Mouse (Mus musculus) frontal cortex, adult (tissue): ENCODE results near the gene Cx3cr1.

Source experiments
- ATAC-seq: cut with Nextera tagmentation; 2 replicates; pipeline ENCODE4 v1.9.2; 2017; ENCODE audit warnings: mild to moderate bottlenecking, moderate library complexity, mixed read lengths; ENCODE audit not compliant: low TSS enrichment

Gene Cx3cr1

DNA sequence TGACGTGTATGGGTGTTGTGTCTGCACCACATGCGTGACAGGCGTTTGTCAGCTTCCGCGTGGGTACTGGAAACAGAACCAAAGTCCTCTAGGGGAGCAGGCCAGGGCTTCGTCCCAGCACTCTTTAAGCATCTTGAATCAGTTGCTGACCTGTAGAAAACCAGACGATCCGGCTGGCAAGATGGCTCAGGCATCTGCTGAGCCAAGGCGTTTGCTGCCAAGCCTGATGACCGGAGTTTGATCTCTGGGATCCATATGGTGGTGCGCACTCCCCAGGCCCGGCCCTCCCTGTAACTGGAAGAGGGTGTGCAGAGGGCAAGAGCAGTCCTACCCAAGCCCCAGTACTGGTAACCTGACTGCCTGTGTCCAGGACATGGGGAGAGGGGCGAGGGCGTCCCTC lies 127.8 kb downstream of the Cx3cr1 start:
- ATAC-seq: no peak

DNA sequence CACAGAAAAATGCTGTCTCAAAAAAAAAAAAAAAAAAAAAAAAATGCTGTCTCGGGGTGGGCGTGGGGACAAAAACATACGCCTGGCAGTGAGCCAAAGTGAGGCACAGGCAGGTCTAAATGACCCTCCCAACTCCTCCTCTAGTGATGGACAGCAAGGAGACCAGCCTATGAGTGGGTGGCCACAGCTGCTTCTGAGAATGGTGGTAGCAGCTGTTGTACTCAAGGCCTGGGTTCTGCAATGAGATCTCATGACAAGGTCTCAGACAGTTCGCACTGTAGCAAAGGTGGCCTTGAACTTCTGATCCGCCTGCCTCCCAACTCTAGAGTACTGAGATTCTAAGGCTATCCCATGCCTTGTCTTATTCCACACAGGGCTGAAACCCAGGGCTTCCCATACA lies 128.3 kb downstream of the Cx3cr1 start:
- ATAC-seq: no peak

DNA sequence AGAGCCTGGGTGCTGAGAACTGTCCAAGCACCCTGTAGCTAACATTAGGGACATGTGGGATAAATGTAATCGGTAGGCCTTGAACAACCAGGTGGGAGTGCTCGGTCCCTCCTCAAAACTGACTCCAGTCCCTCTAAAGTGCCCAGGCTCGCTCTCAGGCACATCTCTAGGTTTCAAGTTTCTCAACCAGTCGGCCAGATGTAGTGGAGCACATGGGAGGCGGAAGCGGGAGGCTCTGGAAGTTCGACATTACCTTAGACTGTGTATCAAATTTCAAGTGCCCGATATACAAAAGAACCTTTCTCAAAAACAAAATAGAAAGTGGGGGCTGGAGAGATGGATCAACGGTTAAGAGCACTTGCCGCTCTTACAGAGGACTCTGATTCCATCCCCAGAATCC lies 130.0 kb downstream of the Cx3cr1 start:
- ATAC-seq: no peak

GRCm38 (mm10) chr9:119938496-119938895 lies 131.2 kb downstream of the Cx3cr1 start:
- ATAC-seq: no peak

DNA sequence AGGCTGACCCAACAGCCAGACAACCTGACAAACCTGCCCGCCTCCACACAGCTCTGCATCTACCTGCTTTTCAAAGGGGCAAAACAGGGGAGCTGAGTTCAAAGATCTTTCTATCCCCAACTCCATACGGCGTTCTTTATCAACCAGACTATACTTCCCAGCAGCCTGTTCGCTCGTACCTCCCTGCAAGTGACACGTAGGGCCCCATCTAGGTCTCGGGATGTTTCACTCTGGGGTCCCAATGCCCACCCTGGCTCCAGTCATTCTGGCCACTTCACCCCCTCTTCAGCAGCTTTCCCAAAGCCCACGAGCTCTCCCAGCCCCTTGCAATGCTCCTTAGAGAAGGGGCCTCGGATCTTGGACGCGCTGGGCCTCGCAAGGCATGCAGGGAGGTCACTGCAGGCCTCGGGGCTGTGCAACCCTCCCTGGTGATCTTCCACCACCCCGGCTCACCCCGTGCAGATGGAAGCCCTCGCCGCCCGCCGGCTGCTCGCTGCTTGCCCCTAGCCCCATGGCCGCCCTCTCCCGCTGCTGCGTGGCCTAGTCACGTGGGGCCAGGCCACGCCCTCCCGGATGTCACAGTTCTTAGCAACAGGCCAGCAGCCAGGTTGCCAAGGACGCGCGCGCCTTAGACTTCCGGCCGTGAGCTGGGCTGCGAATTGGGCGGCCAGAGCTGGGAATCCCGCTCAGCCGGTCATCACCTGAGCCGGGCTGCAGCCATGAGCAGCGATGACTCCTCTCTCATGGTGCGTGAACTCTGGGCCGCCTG lies 132.5 kb downstream of the Cx3cr1 start, which contains the start of the genes Gorasp1 and Ttc21a:
Gene Gorasp1, minus strand, starts transcription at position 561 of the 769 bp plus-strand sequence.
Gene Ttc21a, plus strand, starts transcription at position 602 of the 769 bp plus-strand sequence.
- peak; percentile 92 for ATAC-seq

DNA sequence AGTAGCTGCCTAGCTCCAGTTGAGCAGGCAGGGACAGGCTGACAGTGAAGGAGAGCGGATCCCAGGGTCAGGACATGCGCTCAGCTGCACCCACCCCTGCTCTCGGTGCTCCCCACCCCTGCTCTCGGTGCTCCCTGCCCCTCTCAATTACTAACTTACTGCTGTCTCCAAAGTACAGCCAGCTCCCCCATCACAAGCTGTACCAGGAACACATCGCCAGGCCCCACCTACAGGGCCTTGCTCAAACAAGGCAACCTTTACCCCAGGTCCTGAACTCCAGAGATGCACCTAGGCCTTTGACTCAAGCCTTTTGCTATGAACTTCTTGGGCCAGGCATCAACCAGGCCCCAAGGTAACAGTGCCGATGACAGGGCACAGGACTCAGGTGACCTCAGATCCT lies 136.0 kb downstream of the Cx3cr1 start:
- no peak for ATAC-seq

- ATAC-seq: no peak
Measured at GRCm38 (mm10) chr9:119932358-119932757, 137.3 kb downstream of the Cx3cr1 start.

GRCm38 (mm10) chr9:119926497-119926896 lies 143.2 kb downstream of the Cx3cr1 start:
- ATAC-seq: no peak

GRCm38 (mm10) chr9:119925729-119926128 lies 143.9 kb downstream of the Cx3cr1 start:
- no peak for ATAC-seq

DNA sequence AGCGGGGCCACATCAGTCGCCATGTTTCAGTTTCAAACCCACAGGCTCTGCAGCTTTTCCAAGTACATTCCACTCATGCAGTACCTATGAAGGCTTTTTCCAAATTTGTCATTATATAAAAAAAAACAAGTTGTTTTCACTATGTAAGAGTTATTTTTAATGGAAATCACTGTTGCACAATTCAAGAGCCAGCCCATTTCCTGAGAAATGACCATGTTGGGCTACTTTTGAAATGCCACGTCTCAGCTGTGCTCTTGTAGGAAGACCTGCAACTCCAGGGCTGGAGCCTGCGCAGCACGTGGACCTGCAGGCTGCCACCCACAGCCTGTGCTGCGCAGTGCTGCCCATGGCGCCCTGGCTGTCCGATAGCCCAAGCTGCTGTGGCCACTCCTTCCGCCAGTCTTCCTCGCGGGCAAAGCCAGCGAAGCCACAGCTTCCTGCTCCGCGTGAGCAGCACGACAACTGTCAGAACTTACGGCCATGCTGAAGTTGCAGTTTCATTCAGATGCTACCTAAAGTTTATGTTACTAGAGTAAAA lies 144.5 kb downstream of the Cx3cr1 start:
- no peak for ATAC-seq

DNA sequence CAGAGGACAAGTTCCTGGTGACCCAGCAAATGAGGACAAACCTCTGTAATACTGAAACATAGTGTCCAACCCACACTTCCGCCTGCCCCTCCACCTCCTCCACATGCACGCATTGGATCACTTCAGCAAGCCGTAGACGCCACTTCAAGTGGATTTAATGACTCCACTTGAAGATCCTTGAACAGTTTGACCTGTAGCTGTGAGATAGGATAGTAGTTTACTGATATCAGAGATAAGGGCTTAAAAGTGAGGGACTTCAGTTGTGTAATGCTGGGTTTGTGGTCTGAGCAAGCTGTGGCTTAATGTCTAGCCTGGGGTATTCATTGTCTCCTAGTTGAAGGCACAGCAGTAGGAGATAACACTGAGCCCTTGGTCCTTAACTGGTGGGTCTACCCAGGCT lies 146.2 kb downstream of the Cx3cr1 start:
- ATAC-seq: no peak

GRCm38 (mm10) chr9:119919858-119920257 lies 149.8 kb downstream of the Cx3cr1 start:
- no peak for ATAC-seq

DNA sequence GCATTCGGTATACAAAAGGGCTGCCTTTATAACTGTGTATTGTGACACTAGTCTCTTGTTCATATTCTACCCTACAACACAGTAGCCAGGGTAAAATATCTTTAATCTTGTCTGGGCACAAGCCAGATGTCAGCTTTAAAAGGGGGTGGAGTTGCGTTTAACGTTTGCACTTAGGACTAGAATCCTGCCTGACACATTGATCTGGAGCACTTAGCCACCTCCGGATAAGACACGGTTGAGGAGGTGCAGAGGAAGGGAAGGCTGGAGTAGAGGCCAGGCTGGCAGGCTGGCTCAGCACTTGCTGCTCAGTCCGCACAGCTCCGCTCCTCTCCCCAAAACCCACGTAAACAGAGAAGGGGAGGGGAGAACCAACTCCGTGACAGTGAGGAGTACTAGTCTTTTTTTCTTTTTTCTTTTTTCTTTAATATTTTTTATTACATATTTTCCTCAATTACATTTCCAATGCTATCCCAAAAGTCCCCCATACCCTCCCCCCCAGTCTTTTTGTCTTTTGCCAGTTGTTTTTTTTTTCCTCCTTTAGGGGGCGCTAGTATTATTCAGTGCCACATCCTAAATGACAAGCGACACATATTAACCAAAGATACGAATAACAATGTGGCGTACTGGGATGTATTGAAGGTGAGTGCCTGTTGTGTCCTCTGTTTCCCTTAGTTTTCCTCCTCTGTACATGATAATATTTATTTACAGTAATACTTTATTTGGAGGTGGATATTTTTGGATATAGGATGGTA lies 156.4 kb downstream of the Cx3cr1 start:
- ATAC-seq: no peak

GRCm38 (mm10) chr9:119909931-119910330 lies 159.7 kb downstream of the Cx3cr1 start:
- peak; percentile 70 for ATAC-seq

GRCm38 (mm10) chr9:119908708-119909107 lies 161.0 kb downstream of the Cx3cr1 start:
- ATAC-seq: no peak

DNA sequence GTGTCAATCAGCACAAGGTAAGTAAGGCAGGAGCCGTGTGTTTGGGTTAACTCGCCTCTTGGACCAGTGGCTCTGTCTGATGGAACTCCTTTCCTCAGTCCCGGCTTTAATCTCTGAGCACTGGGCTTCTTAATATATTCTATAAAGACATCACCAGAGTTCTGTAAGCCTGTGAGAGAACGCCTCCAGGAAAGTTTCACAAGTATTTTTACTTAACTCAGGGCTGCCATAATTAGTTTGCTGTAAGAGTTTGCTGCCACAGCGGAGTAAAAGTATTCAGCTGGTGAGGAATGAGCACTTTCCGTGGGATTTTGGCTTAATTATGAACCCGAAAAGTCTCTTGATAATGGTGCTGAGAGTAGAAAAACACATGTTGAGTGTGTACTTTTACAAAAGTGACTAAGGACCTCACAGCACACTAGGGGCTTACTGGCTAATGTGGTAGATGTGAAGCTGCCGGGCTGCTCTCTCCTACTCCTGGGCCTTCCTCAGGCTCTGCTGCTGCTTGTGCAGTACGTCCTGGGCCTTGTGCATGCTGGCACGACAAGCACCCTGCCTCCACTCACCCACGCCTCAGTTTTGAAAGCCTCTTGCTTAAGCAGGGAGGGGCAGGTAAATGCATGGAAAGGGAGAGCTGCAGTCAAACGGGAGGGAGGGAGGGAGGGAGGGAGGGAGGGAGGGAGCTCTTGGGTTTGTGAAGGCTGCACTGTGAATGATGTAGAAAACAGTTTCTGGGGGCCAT lies 167.1 kb downstream of the Cx3cr1 start:
- ATAC-seq: peak; percentile 86

DNA sequence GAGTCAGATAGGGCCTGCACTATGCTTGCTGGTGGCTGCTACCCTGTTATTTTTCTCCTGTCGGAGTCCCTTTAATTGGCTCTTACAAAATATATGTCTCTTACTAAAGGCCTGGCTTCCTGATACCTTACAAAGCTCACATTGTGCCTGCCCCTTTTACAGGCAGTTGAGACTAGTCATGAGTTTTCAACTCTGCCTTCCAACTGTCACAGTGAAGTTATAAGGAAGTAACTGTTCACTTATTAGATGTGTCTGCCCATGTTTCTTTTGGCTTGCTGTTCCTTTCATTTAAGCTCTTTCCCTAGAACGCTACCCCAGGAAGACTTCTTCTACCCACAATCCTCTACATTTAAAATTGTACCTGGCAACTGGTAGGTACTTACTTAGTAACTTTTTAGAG lies 170.2 kb downstream of the Cx3cr1 start:
- ATAC-seq: no peak

- peak; percentile 29 for ATAC-seq
Measured at GRCm38 (mm10) chr9:119895040-119895721, 174.5 kb downstream of the Cx3cr1 start.

DNA sequence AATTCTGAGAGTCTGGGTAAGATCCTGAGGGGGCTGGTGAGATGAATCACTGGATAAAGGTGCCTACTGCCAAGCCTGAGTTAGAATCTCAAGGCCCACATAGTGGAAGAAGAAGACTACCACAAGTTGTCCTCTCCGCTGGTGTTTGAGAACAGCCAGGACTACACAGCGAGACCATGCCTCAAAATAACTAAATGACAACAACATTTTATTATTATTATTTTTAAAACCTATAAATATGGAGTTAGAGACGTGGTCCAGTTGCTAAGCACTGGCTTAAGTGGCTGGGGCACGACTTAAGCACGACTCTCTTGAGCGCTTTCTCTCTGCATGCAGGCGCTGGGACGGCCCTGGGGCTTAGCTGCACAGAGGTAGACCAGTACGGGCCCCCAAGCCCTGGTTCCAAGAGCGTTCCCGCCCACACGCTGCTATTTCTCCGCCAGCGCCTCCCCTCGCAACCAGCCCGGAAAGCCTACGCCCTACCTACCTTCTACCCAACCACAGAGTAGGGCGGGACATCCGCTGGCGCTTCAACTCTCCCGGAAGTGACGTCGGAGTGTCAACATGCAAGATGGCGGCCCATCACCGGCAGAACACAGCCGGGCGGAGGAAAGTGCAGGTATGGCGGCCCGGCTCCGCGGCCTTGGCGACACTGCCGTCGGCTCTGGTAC lies 175.2 kb downstream of the Cx3cr1 start, which contains the start of gene Wdr48:
Gene Wdr48, plus strand, starts transcription at position 540 of the 671 bp plus-strand sequence.
- ATAC-seq: peak; percentile 96

- ATAC-seq: no peak
Measured at GRCm38 (mm10) chr9:119893881-119894280, 175.8 kb downstream of the Cx3cr1 start.

GRCm38 (mm10) chr9:119890692-119891091 lies 179.0 kb downstream of the Cx3cr1 start:
- no peak for ATAC-seq
